Mouse (Mus musculus): ENCODE data around the gene Ina.
"Not testable (repeated sequence)": the region's sequence is repeated elsewhere in the genome, so short reads cannot be mapped to it uniquely, and the experiment has no call there.

Ina gene

DNA sequence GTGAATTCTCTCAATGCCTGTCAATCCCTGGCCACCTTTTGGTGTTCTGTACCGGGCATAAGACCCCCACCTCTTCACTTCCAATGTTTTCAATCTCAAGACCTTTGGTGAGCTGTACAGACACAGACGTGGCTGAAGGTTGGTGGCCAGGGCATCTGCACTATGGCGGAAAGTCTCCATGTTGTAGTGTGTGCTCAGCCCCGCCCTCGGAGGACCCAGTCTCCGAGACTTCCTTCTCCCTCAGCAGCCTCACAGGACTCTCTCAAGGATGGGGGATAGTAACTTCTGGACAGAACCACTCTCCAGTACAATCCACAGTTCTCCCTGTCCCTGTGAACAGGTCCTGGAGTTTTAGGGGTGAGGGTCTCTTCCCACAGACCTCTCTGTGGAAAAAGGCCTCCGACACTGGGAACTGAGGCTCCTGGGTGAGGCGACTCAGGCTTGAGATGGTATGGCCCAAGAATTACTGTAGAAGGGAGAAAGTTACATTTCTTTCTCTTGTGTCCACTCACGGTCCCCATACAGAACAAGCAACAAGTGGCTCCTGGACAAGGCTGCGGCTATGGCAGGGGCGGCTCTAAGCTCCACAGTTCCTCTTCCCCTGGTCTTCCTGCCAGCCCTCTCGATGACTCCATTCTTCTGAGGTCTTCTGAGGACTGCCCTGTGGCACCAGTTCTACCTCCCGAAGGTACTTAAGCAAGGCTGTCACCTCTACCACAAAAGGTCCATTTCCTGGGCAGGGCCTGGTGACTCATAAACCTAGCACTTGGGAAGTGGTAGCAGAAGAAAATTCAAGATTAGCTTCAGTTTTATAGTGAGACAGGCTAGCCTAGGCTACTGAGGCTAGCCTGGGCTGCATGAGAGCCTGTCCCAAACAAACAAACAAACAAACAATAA, 29.5 kb upstream of the Ina start:
- DNase-seq (ENCODE audit: low read depth, low spot score) = peak; percentile 30

DNA sequence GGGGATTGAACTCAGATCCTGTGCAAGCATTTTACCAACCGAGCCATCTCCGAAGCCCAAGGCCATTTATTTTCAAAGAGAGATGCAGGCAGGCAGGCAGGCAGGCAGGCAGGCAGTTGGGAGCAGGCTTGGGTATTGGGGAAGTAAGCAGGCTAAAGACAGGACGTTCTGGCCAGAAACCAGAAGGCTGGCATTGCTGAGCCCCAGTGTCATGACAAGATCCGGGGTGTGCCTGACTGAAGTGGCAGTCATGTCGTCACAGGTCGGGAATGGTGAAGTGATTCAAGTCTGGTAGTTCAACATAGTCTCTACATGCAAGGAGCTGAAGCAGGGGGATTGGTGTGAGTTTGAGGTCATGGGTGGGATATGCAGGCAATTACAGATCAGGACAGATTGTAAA, 26.9 kb upstream of the Ina start:
- peak; percentile 34 for DNase-seq (ENCODE audit: low read depth, low spot score)

DNA sequence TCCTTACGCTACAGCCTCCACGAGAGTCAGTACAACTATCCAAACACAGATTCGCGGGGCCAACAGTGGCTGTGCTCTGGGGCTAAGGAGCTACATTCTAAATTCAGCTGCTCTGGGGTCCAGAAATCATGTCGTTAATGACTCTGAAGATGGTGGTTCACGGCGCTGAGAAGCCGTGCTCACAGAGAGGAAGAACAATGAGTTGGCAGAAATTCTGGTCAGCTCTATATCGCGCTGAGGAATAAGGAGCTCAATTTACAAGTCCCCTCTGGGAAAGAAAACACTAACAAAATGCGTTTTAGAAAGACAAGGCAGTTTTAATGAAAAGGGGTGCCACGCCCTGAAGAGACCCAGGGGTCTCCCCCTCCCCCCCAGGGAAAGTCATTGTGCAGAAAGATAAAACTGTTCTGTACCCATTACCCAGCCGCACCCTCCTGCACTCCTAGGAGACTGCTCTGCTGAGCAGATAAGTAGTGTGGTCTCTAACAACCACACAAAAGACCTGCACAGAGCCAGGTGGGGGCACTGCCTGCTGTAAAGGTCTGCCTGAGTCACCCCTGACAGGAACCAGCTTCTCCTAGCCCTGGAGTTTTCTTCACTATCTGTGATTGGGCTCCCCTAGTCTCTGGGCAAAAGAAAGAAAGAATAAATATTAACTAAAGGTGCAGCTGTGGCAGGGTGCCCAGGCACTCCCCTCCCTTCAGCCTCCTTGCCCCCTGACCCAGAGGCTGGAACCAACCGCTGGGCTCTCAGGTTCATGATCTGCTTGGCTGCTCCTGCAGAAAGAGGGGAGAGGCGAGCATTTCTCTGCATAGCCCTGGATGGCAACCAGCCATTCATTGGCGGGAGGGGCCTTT, 26.0 kb upstream of the Ina start:
- peak; percentile 80 for DNase-seq (ENCODE audit: low read depth, low spot score)

DNA sequence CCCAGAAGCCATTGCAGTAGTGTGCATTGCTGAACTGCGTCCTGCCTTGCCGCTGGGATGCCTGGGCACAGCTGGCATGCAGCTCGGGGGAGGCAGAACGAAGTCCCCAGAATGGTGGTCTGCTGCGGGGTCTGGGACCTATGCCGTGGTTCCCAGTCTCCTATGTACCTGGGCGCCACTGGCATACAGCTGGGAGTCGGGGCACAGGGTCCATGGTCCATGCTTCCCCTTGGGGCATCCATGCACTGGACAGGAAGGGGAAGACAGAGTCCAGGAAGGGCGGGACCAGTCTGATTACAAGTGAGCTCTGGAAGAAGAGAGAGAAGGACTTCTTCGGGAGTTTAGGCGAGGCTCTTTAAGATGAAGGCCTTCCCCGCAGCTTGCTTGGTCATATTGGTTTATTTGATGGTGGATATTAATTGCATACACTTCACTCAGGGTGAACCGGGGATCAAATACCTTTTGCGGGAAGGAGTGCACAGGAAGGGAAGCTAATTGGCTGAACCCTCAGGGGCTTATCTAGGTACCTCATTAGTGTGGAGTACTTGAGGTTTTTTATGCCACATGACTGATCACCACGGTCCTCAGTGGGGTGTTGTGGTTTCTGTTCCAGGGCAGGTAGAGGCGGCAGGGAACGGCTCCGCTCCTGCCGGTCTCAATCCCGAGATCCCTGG, 24.9 kb upstream of the Ina start:
- no peak for DNase-seq (ENCODE audit: low read depth, low spot score)

DNA sequence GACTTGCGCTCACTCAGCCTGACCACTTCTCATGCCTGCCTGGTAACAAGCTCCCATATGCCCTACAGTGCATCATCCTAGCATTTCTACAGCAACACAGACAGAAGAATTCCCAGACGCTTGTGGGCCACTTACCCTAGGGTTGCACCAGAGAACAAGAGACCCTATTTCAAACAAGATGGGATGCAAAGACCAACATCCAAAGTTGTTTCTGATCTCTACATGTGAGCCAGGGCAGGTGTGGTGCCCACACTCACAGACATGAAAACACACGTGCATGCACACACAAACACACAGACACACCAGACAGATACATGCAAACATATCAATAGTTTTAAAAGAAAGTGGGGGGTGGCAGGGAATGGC, 24.4 kb upstream of the Ina start:
- DNase-seq (ENCODE audit: low read depth, low spot score) = no peak

DNA sequence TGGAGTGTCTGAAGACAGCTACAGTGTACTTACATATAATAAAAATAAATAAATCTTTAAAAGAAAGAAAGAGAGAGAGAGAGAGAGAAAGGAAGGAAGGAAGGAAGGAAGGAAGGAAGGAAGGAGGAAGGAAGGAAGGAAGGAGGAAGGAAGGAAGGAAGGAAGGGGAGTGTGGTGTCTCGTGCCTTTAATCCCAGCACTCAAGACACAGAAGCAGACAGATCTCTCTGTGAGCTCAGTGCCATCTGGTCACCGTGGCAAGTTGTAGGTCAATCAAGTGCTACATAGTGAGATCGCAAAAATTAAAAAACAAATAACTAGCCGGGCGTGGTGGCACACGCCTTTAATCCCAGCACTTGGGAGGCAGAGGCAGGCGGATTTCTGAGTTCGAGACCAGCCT, 23.9 kb upstream of the Ina start:
- not testable (repeated sequence) for DNase-seq (ENCODE audit: low read depth, low spot score)

DNA sequence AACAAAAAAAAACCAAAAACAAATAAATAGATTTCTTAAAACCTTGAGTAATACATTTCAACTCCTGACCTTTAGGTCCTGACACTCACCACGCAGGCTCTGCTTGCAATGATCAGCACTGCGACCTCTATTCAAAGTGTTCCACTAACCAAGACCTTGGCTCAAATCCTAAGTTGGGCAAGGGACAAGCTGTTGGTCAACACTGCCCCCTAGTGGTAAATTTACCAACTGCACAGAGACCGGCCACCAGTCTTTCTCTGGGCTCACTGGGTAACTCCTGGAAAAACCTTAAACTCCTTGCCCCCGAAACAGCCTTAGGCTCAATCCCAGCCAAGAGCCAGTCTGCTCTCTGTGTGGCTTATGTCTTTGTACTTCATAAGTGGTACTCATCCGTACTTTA, 23.4 kb upstream of the Ina start:
- peak; percentile 88 for DNase-seq (ENCODE audit: low read depth, low spot score)

DNA sequence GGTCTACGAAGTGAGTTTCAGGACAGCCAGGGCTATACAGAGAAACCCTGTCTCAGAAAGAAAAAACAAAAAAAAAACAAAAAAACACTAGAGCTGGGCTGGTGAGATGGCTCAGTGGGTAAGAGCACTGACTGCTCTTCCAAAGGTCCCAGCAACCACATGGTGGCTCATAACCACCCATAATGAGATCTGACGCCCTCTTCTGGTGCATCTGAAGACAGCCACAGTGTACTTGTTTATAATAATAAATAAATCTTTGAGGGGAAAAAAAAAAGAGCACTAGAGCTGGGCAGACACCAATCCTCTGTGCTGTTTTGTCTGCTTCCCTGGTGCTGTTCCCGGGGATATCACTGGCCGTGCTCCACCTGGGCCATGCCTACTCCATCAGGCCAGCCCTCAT, 22.2 kb upstream of the Ina start:
- DNase-seq (ENCODE audit: low read depth, low spot score) = not testable (repeated sequence)

DNA sequence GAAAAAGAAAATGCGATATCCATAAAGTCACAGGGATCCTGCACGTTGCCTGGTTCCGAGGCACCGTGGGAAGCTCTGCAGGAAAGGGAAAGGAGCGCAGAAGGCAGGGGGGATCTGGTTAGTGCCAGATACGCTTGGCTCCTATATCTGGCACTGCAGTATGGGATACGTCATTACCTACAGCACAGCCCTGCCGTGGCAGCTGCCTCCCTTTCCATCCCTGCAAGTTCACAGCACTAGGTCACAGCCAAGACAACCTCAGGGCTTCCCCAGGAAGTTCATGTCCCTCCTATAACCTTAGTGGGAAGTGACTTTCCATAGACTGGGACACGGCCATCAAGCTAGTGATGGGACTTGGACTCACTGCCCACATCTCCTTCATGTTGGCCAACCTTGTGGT, 18.4 kb upstream of the Ina start:
- no peak for DNase-seq (ENCODE audit: low read depth, low spot score)

DNA sequence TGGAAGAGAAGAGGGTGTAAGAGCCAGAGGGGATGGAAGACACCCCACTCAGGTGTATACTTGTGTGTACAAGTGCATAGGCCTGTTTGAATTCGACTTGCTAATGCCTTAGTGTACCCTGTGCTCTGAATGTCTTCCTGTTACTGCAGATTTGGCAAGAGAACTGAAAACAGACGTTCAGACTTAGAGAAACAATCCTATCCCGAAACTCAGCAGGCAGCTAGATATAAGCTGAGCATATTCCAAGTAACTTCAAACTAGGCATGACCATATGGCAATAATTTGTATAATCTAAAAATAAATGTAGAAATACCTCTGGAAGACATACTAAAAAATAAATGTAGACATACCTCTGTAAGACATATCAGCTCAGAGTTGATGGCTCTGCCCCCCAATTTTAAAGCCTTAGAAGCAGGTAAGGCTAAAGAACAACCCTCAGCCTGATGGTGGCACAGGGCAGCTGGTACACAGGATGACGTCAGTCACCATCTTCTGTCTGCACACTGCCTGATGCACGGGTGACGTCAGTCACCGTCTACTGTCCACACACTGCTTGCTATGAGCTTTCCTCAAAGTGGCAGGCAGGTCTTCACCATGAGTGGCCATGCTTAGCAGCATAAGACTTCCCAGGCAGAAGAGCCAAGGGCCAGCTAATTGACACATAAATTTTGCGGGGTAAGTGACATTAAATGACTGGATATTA, 16.2 kb upstream of the Ina start:
- no peak for DNase-seq (ENCODE audit: low read depth, low spot score)

DNA sequence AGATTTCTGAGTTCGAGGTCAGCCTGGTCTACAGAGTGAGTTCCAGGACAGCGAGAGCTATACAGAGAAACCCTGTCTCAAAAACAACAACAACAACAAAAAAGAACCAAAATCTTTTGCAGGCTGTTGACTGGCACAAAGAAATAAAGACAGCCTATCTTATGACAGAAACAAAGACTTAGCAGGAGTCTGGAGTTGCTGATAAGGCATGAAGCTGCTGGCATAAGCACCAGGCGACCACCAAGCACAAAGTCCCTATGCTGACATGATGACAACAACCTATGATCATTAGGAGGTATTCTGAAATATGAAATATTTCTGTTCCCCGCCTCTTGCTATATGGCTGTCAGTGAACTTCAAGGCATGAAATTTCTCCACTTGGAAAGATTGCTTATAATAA, 15.5 kb upstream of the Ina start:
- no peak for DNase-seq (ENCODE audit: low read depth, low spot score)

DNA sequence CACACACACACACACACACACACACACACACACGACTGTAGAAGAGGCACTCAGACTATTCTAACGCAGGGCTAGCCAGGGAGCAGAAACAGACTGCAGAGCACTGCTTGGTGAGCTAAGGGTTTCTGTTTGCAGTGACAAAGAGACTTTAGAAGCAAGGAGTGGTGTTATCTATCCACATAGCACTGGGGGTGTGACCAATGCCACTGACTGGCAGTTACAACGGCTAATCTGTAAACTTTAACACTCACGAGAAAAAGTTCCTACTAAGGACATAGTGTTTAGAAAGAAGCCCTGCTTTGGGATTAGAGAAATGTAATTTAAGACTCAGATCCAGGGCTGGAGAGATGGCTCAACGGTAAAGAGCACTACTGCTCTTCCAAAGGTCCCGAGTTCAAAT, 14.7 kb upstream of the Ina start:
- DNase-seq (ENCODE audit: low read depth, low spot score) = no peak

DNA sequence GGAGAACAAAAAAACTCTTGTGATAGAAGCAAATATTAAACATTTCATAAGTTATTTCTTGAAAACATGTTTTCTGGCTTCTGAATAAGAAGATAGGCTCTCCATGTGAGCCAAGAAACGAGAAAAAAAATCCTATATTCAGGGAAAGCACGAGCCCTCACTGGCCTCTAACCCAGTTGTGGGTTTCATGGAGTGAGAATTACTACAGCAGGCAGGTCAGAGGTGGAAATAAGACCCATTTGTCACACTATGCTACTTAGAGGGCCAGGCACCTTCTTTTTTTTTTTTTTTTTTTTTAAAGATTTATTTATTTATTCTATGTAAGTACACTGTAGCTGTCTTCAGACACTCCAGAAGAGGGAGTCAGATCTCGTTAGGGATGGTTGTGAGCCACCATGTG, 14.1 kb upstream of the Ina start:
- DNase-seq (ENCODE audit: low read depth, low spot score) = not testable (repeated sequence)

DNA sequence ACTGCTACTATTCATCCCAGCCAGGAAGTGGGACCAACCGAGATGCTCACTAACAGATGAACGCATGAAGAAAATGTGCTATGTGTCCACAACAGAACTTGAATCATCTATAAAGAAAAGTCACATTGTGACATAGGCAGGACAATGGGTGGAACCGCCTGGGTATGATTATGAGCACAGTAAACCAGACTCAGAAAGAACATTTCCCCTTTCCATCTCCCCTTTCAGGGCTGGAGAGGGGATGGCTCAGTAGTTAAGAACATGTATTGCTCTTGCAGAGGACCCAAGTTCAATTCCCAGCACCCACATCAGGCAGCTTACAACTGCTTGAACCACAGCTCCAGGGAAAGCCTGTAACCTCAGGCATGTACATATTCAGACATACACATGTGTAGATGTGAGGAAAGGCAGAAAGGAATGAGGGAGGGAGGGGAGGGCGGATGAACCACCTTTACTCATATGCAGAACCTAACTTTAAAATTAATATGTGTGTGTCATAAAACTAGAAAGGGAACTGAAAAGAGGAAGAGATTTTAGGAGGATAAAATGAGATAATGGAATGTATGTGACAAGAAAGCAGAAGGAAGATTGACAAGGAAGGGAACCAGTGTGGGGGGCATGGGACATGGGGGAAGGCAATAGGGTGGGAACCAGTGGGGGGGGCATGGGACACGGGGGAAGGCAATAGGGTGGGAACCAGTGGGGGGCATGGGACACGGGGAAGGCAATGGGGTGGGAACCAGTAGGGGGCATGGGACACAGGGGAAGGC, 10.6 kb upstream of the Ina start:
- no peak for DNase-seq (ENCODE audit: low read depth, low spot score)

DNA sequence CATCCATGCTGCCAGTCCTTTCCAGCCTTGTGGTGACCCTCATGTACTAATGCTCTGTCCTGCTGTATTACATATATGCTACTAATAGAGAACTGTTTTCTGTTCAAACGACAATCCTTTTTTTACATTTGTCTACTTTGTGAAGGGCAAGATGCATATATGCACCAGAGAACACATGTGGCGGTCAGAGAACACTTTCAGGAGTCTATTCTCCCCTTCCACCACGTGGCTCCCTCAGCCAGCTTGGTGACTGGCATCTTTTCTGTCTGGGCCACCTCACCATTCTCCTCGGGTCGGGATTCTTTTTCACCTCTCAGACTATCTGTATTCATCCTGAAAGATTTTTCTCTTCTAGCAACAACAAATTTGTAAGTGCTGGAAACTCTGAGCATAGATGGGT, 8.6 kb upstream of the Ina start:
- DNase-seq (ENCODE audit: low read depth, low spot score) = no peak

DNA sequence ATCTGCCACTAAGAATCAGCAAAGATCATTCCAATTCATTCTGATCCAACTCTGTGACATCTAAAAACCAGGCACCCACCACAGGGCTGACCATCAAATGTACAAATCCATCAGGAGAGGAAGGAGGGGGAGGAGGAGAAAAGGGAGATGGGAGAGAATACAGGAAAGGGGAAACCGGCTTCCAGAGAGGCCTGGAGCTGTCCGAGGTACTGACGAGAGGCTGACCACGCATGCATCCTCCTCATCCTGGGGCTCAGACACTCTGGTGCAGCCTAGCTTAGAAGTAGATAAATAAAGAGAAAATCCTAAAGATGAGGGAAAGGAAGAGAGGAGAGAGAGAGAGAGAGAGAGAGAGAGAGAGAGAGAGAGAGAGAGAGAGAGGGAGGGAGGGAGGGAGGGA, 8.2 kb upstream of the Ina start:
- DNase-seq (ENCODE audit: low read depth, low spot score) = peak; percentile 66

DNA sequence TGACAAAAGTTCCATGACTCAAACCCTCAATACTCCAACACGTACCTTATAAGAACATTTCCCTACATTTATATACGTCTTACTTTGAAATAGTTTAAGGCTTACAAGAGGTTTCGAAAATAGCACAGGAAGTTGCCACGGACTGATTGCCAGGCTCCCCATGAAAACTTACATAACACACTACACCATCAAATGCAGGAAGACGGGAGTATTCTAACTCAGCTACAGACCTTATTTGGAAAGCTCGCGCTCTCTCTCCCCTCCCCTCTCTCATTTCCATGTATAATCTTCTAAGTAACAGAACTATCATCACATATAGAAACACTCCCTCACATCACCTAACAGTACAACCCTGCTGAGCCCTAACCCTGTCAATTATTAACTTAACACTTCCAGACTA, 5.1 kb upstream of the Ina start:
- DNase-seq (ENCODE audit: low read depth, low spot score) = no peak

DNA sequence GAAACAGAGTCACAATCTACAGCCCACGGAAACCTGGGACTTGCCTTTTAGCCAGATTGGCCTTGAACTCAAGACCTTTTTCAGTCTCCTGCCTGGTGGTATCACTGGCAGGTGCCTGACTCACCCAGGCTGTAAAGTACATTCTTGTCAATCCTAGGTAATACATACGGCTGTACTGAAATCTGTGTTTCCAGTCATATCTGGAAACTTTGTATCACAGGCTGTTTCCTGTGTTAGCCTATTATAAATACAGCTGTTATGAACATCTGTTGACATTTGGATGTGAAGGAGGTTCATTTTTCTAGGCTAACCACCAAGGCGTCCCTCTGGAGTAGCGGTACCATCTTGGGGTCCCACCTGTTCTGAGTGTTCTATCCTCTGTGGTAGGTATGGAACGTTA, 4.6 kb upstream of the Ina start:
- no peak for DNase-seq (ENCODE audit: low read depth, low spot score)

DNA sequence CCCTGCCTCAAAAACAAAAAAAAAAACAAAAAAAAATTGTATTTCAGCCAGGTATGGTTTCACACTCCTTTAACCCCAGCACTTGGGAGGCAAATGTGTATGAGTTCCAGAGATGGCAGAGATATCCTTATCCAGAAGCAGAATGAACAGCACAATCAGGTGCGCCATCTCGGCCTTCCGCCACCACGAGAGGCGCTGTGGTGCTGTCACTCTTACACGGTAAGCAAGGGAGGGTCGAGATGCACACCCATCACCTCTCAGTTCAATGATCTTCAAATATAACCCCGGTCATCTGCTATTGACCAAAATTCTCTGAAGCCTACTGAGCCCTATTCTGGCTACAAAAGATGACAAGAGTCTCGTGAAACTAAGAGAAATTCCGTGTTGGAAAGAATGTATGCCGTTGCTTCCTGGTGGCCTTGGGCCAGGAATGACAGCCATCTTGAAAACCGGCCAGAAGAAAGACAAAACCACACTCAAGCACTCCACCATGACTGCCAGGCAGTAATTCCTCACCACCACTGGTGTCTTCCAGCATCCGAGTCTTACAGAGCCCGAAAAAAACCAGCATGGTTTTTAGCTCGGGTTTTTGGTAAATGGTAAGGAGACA, 1.9 kb upstream of the Ina start:
- peak; percentile 78 for DNase-seq (ENCODE audit: low read depth, low spot score)

DNA sequence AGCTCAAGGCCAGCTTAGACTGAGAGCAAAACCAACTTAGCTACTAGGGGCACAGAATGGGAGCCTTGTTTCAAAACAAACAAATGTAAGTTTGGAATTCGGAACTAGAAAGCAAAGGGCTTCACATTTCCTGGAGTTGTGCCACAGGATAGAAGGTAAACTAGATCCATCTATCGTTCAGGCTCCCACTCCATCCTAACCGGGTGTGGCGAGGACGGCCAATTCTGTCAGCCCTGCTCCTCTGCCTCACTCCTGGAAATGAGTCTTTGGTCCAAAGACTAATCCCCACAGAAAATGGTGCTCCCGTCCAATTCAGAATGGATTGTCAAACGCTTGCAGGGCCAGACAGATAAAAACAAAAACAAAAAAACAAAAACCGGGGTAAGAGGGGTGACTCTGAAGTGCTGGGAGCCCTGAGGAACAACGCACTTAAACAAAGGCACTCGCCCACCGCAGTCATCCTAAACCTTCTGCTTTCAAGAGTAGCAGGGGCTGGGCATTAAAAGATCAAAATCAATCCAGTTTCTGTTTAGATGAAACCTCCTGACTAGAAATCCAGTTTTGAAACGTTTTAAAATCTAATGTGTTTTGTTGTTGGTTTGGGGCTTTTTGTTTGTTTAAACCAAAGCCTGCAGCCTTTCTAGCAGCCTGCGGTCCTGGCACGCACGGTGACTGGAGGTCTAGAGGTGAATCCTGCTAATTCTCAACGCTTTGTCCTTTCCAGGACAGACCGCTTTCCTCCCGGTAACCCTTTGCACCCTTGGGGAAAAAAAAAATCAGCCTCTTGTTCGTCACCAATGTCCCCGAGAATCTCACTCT, 949 bp upstream of the Ina start:
- DNase-seq (ENCODE audit: low read depth, low spot score) = no peak

Measured in ZHBTc4 (cell line).